Mouse (Mus musculus): ENCODE measurements around the gene Tpst1. TPM values are rescaled to one million over a fixed set of nuclear protein-coding genes. Genes with fewer than 3 reads are reported as not detected.
"Not testable (repeated sequence)": the region's sequence is repeated elsewhere in the genome, so short reads cannot be mapped to it uniquely, and the experiment has no call there.

The Tpst1 gene
- polyA plus RNA-seq (2012; ENCODE audit: insufficient read depth, low replicate concordance), result 1.1 and 6.0 TPM in 2 replicates

GRCm38 (mm10) chr5:130073026-130073425, at the start of gene Tpst1:
Gene Tpst1, plus strand, starts transcription at chr5:130073326.
- Histone ChIP-seq H3K4me3 (replicated peaks) (no peak within 1 kb of the TSS), H3K4me1 (peaks cover 8% of the 10 kb centered on the region), H3K36me3 (replicated peaks; ENCODE audit: low read length) (no peaks in the 10 kb centered on the region), H3K27me3 (replicated peaks) (peaks cover 68% of the 10 kb centered on the region), H3K9me3 (no peaks in the 10 kb centered on the region)
- TF ChIP-seq FLI1 (IDR thresholded peaks at IDR 0.05; ENCODE audit: low read length) (no peak), GATA1 (IDR thresholded peaks at IDR 0.05; ENCODE audit: borderline replicate concordance, low read length) (no peak)

GRCm38 (mm10) chr5:130023767-130024539, 49.2 kb upstream of the Tpst1 start:
- peak overlapping the region; percentile 97 for H3K4me3 ChIP-seq (replicated peaks)
- peaks cover 22% of the 10 kb centered on the region for H3K36me3 ChIP-seq (replicated peaks; ENCODE audit: low read length)
- no peaks in the 10 kb centered on the region for H3K9me3 ChIP-seq
- peaks cover 64% of the 10 kb centered on the region for H3K4me1 ChIP-seq
- H3K27me3 ChIP-seq (replicated peaks), result no peaks in the 10 kb centered on the region
- TF ChIP-seq FLI1 (IDR thresholded peaks at IDR 0.05; ENCODE audit: low read length), result no peak
- TF ChIP-seq GATA1 (IDR thresholded peaks at IDR 0.05; ENCODE audit: borderline replicate concordance, low read length), result peak; percentile 68; the same call in 1 of the 3 replicates

- Histone ChIP-seq H3K27me3 (replicated peaks) (no peaks in the 10 kb centered on the region), H3K4me1 (peaks cover 76% of the 10 kb centered on the region), H3K9me3 (no peaks in the 10 kb centered on the region), H3K36me3 (replicated peaks; ENCODE audit: low read length) (peaks cover 8% of the 10 kb centered on the region), H3K4me3 (replicated peaks) (no peak overlapping the region)
- no peak for TF ChIP-seq FLI1 (IDR thresholded peaks at IDR 0.05; ENCODE audit: low read length)
- no peak for TF ChIP-seq GATA1 (IDR thresholded peaks at IDR 0.05; ENCODE audit: borderline replicate concordance, low read length)
Observed at GRCm38 (mm10) chr5:130027134-130027533, 46.0 kb upstream of the Tpst1 start.

- no peaks in the 10 kb centered on the region for H3K9me3 ChIP-seq
- H3K36me3 ChIP-seq (replicated peaks; ENCODE audit: low read length), result peaks cover 13% of the 10 kb centered on the region
- no peaks in the 10 kb centered on the region for H3K27me3 ChIP-seq (replicated peaks)
- no peak for TF ChIP-seq FLI1 (IDR thresholded peaks at IDR 0.05; ENCODE audit: low read length)
- no peak for TF ChIP-seq GATA1 (IDR thresholded peaks at IDR 0.05; ENCODE audit: borderline replicate concordance, low read length)
- H3K4me3 ChIP-seq (replicated peaks), result no peak overlapping the region
- H3K4me1 ChIP-seq, result peaks cover 76% of the 10 kb centered on the region
Observed at GRCm38 (mm10) chr5:130027696-130028095, 45.4 kb upstream of the Tpst1 start.

- no peaks in the 10 kb centered on the region for H3K9me3 ChIP-seq
- no peaks in the 10 kb centered on the region for H3K27me3 ChIP-seq (replicated peaks)
- peaks cover 72% of the 10 kb centered on the region for H3K4me1 ChIP-seq
- TF ChIP-seq FLI1 (IDR thresholded peaks at IDR 0.05; ENCODE audit: low read length) (no peak), GATA1 (IDR thresholded peaks at IDR 0.05; ENCODE audit: borderline replicate concordance, low read length) (no peak)
- peaks cover 14% of the 10 kb centered on the region for H3K36me3 ChIP-seq (replicated peaks; ENCODE audit: low read length)
- peak within 1 kb of the TSS; percentile 96 for H3K4me3 ChIP-seq (replicated peaks)
Observed at GRCm38 (mm10) chr5:130029142-130029897, 43.8 kb upstream of the Tpst1 start, which contains the start of the genes Asl and Crcp. Gene Asl, minus strand, starts transcription at chr5:130029247. Gene Crcp, plus strand, starts transcription at chr5:130029290.

- Histone ChIP-seq H3K27me3 (replicated peaks) (no peaks in the 10 kb centered on the region), H3K4me3 (replicated peaks) (peak overlapping the region; percentile 33), H3K4me1 (peaks cover 55% of the 10 kb centered on the region), H3K9me3 (no peaks in the 10 kb centered on the region), H3K36me3 (replicated peaks; ENCODE audit: low read length) (peaks cover 32% of the 10 kb centered on the region)
- no peak for TF ChIP-seq FLI1 (IDR thresholded peaks at IDR 0.05; ENCODE audit: low read length)
- TF ChIP-seq GATA1 (IDR thresholded peaks at IDR 0.05; ENCODE audit: borderline replicate concordance, low read length), result no peak
Observed at GRCm38 (mm10) chr5:130031410-130032390, 41.4 kb upstream of the Tpst1 start.

- H3K4me1 ChIP-seq, result peaks cover 49% of the 10 kb centered on the region
- H3K36me3 ChIP-seq (replicated peaks; ENCODE audit: low read length), result peaks cover 48% of the 10 kb centered on the region
- H3K27me3 ChIP-seq (replicated peaks), result no peaks in the 10 kb centered on the region
- TF ChIP-seq FLI1 (IDR thresholded peaks at IDR 0.05; ENCODE audit: low read length) (no peak), GATA1 (IDR thresholded peaks at IDR 0.05; ENCODE audit: borderline replicate concordance, low read length) (no peak)
- no peaks in the 10 kb centered on the region for H3K9me3 ChIP-seq
- no peak overlapping the region for H3K4me3 ChIP-seq (replicated peaks)
Observed at GRCm38 (mm10) chr5:130033869-130034268, 39.3 kb upstream of the Tpst1 start.

- H3K9me3 ChIP-seq; H3K27me3 ChIP-seq (replicated peaks); H3K4me3 ChIP-seq (replicated peaks): not testable (repeated sequence)
- H3K4me1 ChIP-seq, result peaks cover 45% of the 10 kb centered on the region
- peaks cover 64% of the 10 kb centered on the region for H3K36me3 ChIP-seq (replicated peaks; ENCODE audit: low read length)
Observed at GRCm38 (mm10) chr5:130036300-130036699, 36.8 kb upstream of the Tpst1 start.

GRCm38 (mm10) chr5:130037752-130038455, 35.2 kb upstream of the Tpst1 start:
- no peaks in the 10 kb centered on the region for H3K27me3 ChIP-seq (replicated peaks)
- no peaks in the 10 kb centered on the region for H3K9me3 ChIP-seq
- H3K4me3 ChIP-seq (replicated peaks), result no peak overlapping the region
- H3K4me1 ChIP-seq, result peaks cover 31% of the 10 kb centered on the region
- no peak for TF ChIP-seq GATA1 (IDR thresholded peaks at IDR 0.05; ENCODE audit: borderline replicate concordance, low read length)
- TF ChIP-seq FLI1 (IDR thresholded peaks at IDR 0.05; ENCODE audit: low read length), result no peak
- peaks cover 72% of the 10 kb centered on the region for H3K36me3 ChIP-seq (replicated peaks; ENCODE audit: low read length)
